Mouse (Mus musculus): ENCODE results near the gene Ddx39. TPM values are rescaled to one million over a fixed set of nuclear protein-coding genes. Genes with fewer than 3 reads are reported as not detected.
A peak's percentile ranks its signal among the peaks of the same experiment; 100 is the strongest.

The Ddx39 gene
- polyA plus RNA-seq, 1 experiment from 2014 or later = 138 TPM

- no peak overlapping the region for H3K9ac ChIP-seq
- no peaks in the 10 kb centered on the region for H3K27me3 ChIP-seq
- peaks cover 73% of the 10 kb centered on the region for H3K36me3 ChIP-seq
- H3K27ac ChIP-seq = no peak overlapping the region
- WGBS = 92% methylated on average over 9 of the region's 9 CpGs
- ATAC-seq (ENCODE audit: low FRiP score, low read depth) = no peak
- H3K4me1 ChIP-seq = peaks cover 19% of the 10 kb centered on the region
- H3K4me3 ChIP-seq = no peak overlapping the region
- H3K4me2 ChIP-seq (replicated peaks) = no peak overlapping the region
- no peaks in the 10 kb centered on the region for H3K9me3 ChIP-seq
Measured at GRCm38 (mm10) chr8:83684517-83684916, 30.5 kb upstream of the Ddx39 start.

GRCm38 (mm10) chr8:83689264-83689663 is 25.7 kb upstream of the Ddx39 start:
- Histone ChIP-seq H3K27me3 (no peaks in the 10 kb centered on the region), H3K9me3 (no peaks in the 10 kb centered on the region), H3K4me3 (no peak overlapping the region), H3K4me2 (replicated peaks) (no peak overlapping the region), H3K27ac (no peak overlapping the region), H3K36me3 (peaks cover 66% of the 10 kb centered on the region), H3K4me1 (peaks cover 4% of the 10 kb centered on the region; the same call in 1 of the 2 replicates), H3K9ac (no peak overlapping the region)
- no peak for ATAC-seq (ENCODE audit: low FRiP score, low read depth)
- 89% methylated on average over 6 of the region's 6 CpGs for WGBS

- WGBS = 81% methylated on average over 10 of the region's 10 CpGs
- no peak for ATAC-seq (ENCODE audit: low FRiP score, low read depth)
Measured at GRCm38 (mm10) chr8:83693609-83694236, 21.3 kb upstream of the Ddx39 start.

DNA sequence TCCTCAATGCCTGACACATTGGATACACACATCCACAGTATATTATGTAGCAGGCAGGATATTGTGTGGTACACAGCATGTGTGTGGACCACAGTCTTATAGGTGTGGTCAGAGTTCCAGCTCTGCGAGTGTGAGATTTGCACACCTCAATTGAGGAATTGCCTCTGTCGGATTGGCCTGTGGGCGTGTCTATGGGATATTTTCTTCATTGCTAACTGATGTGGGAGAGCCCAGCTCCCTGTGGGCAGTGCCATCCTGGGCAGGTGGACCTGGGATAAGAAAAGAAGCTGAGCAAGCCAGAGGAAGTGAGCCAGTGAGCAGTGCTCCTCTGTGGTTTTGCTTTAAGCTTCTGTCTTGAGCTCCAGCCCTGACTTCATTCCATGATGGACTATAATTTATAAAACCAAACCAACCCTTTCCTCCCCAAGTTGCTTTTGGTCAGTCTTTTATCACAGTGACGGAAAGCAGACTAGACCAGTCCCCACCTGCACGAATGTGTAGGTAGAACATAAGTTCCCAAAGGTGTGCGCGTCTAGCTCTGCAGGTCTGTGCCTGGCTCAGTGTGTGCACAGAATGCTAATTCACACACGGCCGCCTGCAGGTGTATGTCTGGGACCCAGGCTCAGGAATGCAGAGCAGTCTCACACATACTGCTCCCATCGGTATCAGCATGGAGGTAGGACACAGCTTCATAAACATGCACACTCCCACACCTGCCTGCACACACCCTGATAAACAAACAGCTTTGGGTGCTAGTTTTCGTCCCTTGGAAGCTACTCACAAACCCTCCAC is 20.4 kb upstream of the Ddx39 start:
- no peak overlapping the region for H3K27ac ChIP-seq
- no peak for ATAC-seq (ENCODE audit: low FRiP score, low read depth)

More at GRCm38 (mm10) chr8:83693609-83694236, 21.3 kb upstream of the Ddx39 start:
- H3K27me3 ChIP-seq = no peaks in the 10 kb centered on the region
- H3K4me1 ChIP-seq = peaks cover 20% of the 10 kb centered on the region
- no peaks in the 10 kb centered on the region for H3K9me3 ChIP-seq
- no peak overlapping the region for H3K9ac ChIP-seq
- no peak overlapping the region for H3K27ac ChIP-seq
- no peak overlapping the region for H3K4me3 ChIP-seq
- H3K36me3 ChIP-seq = peaks cover 39% of the 10 kb centered on the region
- H3K4me2 ChIP-seq (replicated peaks) = no peak overlapping the region

DNA sequence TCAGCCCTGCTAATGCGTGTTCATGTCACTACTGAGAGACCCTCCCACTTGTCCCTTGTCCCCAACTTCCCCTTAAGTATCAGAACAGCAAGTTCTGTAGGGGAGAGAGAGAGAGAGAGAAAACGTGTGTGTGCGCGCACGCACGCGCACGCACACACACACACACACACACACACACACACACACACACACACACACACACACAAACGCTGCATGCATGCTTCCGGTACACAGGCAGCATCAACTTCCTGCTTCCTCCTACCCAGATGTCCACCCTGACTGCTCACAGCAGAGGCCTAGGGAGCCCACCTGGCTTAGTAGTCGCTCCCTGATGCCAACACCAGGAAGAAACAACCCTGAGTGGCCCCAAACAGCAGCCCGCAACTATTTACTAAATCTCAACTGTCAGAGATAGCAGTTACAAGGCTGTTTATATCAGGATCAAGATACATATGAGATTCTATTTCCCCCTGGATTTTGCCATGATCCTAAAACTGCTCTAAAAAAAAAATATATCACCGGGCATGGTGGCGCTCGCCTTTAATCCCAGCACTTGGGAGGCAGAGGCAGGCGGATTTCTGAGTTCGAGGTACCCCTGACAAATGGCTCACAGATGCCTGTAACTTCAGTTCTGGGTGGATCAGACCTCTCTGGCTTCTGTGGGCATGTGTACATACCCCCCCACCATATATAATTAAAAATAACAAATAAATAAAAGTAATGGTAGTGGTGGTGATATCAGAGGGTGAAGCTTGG is 19.4 kb upstream of the Ddx39 start:
- H3K4me1 ChIP-seq = peaks cover 31% of the 10 kb centered on the region
- WGBS = 85% methylated on average over 10 of the region's 17 CpGs
- no peak overlapping the region for H3K4me3 ChIP-seq
- ATAC-seq (ENCODE audit: low FRiP score, low read depth) = no peak
- H3K9ac ChIP-seq = no peak overlapping the region
- no peak overlapping the region for H3K4me2 ChIP-seq (replicated peaks)
- no peaks in the 10 kb centered on the region for H3K27me3 ChIP-seq
- H3K9me3 ChIP-seq = no peaks in the 10 kb centered on the region
- peaks cover 25% of the 10 kb centered on the region for H3K36me3 ChIP-seq
- no peak overlapping the region for H3K27ac ChIP-seq

More for the DNA sequence above, 20.4 kb upstream of the Ddx39 start:
- WGBS = 82% methylated on average over 11 of the region's 11 CpGs
- no peaks in the 10 kb centered on the region for H3K9me3 ChIP-seq
- no peak overlapping the region for H3K4me3 ChIP-seq
- peaks cover 23% of the 10 kb centered on the region for H3K4me1 ChIP-seq
- no peaks in the 10 kb centered on the region for H3K27me3 ChIP-seq
- H3K36me3 ChIP-seq = peaks cover 32% of the 10 kb centered on the region
- no peak overlapping the region for H3K9ac ChIP-seq
- H3K4me2 ChIP-seq (replicated peaks) = no peak overlapping the region

GRCm38 (mm10) chr8:83697374-83698220 is 17.4 kb upstream of the Ddx39 start:
- 51% methylated on average over 19 of the region's 19 CpGs for WGBS
- peaks cover 4% of the 10 kb centered on the region for H3K36me3 ChIP-seq
- H3K27ac ChIP-seq = peak overlapping the region; percentile 22; the same call in 1 of the 2 replicates
- H3K27me3 ChIP-seq = no peaks in the 10 kb centered on the region
- no peaks in the 10 kb centered on the region for H3K9me3 ChIP-seq
- peak overlapping the region; percentile 96 for H3K4me2 ChIP-seq (replicated peaks)
- ATAC-seq (ENCODE audit: low FRiP score, low read depth) = no peak
- peak overlapping the region; percentile 95; the same call in 1 of the 2 replicates for H3K9ac ChIP-seq
- H3K4me1 ChIP-seq = peaks cover 31% of the 10 kb centered on the region
- peak overlapping the region; percentile 87 for H3K4me3 ChIP-seq

DNA sequence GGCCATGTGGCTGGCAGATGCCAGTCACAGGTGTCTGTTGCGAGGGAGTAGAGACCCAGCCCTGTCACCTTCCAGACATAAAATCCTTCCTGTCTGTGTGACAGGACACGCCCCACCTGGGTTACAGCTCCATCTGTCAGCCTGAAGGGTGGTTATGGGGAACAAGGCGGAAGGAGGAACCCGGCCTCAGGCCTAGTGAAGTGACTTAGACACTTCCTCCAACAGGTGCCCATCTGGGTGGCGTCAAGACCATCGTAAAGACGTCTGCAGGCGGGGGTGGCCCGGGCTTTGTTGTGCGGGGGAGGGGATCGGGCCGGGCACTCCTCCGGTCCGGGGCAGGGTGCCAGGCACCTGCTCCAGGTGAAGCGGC is 16.7 kb upstream of the Ddx39 start:
- peaks cover 31% of the 10 kb centered on the region for H3K4me1 ChIP-seq
- ATAC-seq (ENCODE audit: low FRiP score, low read depth) = 0 out of 2 replicates have a peak, but pooled peaks have one; percentile 7
- WGBS = 2% methylated on average over 15 of the region's 15 CpGs
- no peaks in the 10 kb centered on the region for H3K9me3 ChIP-seq
- H3K27ac ChIP-seq = peak overlapping the region; percentile 56; the same call in 1 of the 2 replicates
- H3K36me3 ChIP-seq = no peaks in the 10 kb centered on the region
- H3K9ac ChIP-seq = peak overlapping the region; percentile 95
- peak overlapping the region; percentile 96 for H3K4me2 ChIP-seq (replicated peaks)
- no peaks in the 10 kb centered on the region for H3K27me3 ChIP-seq
- peak overlapping the region; percentile 87 for H3K4me3 ChIP-seq

GRCm38 (mm10) chr8:83698661-83699453 is 16.1 kb upstream of the Ddx39 start, which contains the start of gene Pkn1:
Pkn1 (minus strand) TSS chr8:83699179.
- WGBS = under 1% methylated on average over 62 of the region's 85 CpGs
- H3K4me2 ChIP-seq (replicated peaks) = peak within 1 kb of the TSS; percentile 96
- H3K27me3 ChIP-seq = no peaks in the 10 kb centered on the region
- no peaks in the 10 kb centered on the region for H3K9me3 ChIP-seq
- peak within 1 kb of the TSS; percentile 87 for H3K4me3 ChIP-seq
- H3K9ac ChIP-seq = peak within 1 kb of the TSS; percentile 95
- H3K27ac ChIP-seq = peak within 1 kb of the TSS; percentile 56; the same call in 1 of the 2 replicates
- no peaks in the 10 kb centered on the region for H3K36me3 ChIP-seq
- peaks cover 30% of the 10 kb centered on the region for H3K4me1 ChIP-seq
- peak; percentile 89 for ATAC-seq (ENCODE audit: low FRiP score, low read depth)

DNA sequence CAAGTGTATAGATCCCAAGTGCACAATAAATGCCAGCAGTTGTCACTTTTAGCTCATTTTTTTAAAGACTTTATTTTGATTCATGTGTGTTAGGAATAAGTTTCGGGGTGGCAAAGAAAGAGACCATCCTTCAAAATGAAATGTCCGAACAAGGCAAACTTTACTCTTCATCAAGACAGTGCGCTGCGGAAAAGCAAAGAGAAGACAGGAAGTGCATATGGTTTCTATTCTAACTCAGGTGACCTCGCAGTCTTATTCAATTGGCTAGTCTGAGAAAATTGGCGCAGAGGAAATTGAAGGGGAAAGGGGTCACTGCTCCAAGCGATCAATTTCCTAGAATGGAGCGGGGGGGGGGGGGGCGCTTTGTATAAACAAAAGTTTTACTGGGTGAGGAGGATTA is 15.4 kb upstream of the Ddx39 start:
- Histone ChIP-seq H3K4me3 (peak overlapping the region; percentile 87), H3K27ac (peak overlapping the region; percentile 56; the same call in 1 of the 2 replicates), H3K9me3 (no peaks in the 10 kb centered on the region), H3K9ac (peak overlapping the region; percentile 95), H3K4me2 (replicated peaks) (peak overlapping the region; percentile 96), H3K4me1 (peaks cover 27% of the 10 kb centered on the region), H3K36me3 (no peaks in the 10 kb centered on the region), H3K27me3 (no peaks in the 10 kb centered on the region)
- 14% methylated on average over 9 of the region's 9 CpGs for WGBS
- no peak for ATAC-seq (ENCODE audit: low FRiP score, low read depth)

- Histone ChIP-seq H3K9me3 (no peaks in the 10 kb centered on the region), H3K4me2 (replicated peaks) (no peak overlapping the region), H3K36me3 (no peaks in the 10 kb centered on the region), H3K9ac (no peak overlapping the region), H3K27ac (no peak overlapping the region), H3K4me1 (peaks cover 27% of the 10 kb centered on the region), H3K4me3 (no peak overlapping the region), H3K27me3 (no peaks in the 10 kb centered on the region)
- no peak for ATAC-seq (ENCODE audit: low FRiP score, low read depth)
- WGBS = 79% methylated on average over 9 of the region's 9 CpGs
Measured at GRCm38 (mm10) chr8:83700423-83701085, 14.4 kb upstream of the Ddx39 start.

All from limb, embryonic 13.5 days (tissue).